Mouse (Mus musculus) CH12.LX (cell line): ENCODE measurements around the gene Slc2a5. TPM values are rescaled to one million over a fixed set of nuclear protein-coding genes. Genes with fewer than 3 reads are reported as not detected.

Experiments
- DNase-seq: peaks from one replicate; pipeline ENCODE4 v3.0.0-alpha.2; 2013; ENCODE audit errors: extremely low read depth
- H3K27ac ChIP-seq: 2 replicates; pipeline ENCODE4 v1.5.1; 2012; ENCODE audit warnings: low read depth, mild to moderate bottlenecking, control low read depth, moderate library complexity; ENCODE audit not compliant: insufficient read depth
- H3K27me3 ChIP-seq: replicated peaks from 2 replicates; pipeline ENCODE3; 2012; ENCODE audit warnings: inconsistent platforms
- H3K36me3 ChIP-seq, 2 experiments: replicated peaks in 1 of 2; 2 replicates each; pipeline versions ENCODE3 to v1.6.1; 2012; ENCODE audit warnings: inconsistent platforms in 1 of 2, low read length in 1 of 2, mild to moderate bottlenecking in 1 of 2, mixed read lengths in 1 of 2, moderate library complexity in 1 of 2; ENCODE audit not compliant: control insufficient read depth in 1 of 2, insufficient read depth in 1 of 2
- H3K4me1 ChIP-seq, 2 experiments: 2 replicates each; pipeline ENCODE4 v1.6.1; 2012; ENCODE audit warnings: inconsistent platforms in 1 of 2, moderate library complexity in 1 of 2; ENCODE audit not compliant: insufficient read depth in 2 of 2, control insufficient read depth in 1 of 2
- H3K4me2 ChIP-seq: 2 replicates; pipeline ENCODE4 v1.6.1; 2012; ENCODE audit warnings: low read depth, mild to moderate bottlenecking, control low read depth; ENCODE audit not compliant: poor library complexity, insufficient read depth, severe bottlenecking
- H3K4me3 ChIP-seq, 3 experiments: fragments of 150-350 bp in 1 of 3; sonication (generic) in 1 of 3; replicated peaks in 1 of 3; 2 replicates each; pipeline versions ENCODE3 to v1.5.1; 2011 to 2012; ENCODE audit warnings: low read depth in 2 of 3, low read length in 2 of 3, mild to moderate bottlenecking in 2 of 3, moderate library complexity in 2 of 3, control low read depth in 1 of 3, improper control_type of control experiment in 1 of 3, inconsistent platforms in 1 of 3, mixed read lengths in 1 of 3; ENCODE audit not compliant: poor library complexity in 1 of 3
- H3K79me2 ChIP-seq: replicated peaks from 2 replicates; pipeline ENCODE4 v1.6.1; 2012; ENCODE audit warnings: mild to moderate bottlenecking, moderate library complexity; ENCODE audit not compliant: control insufficient read depth, poor library complexity, insufficient read depth, severe bottlenecking; ENCODE audit errors: extremely low read depth
- H3K9ac ChIP-seq: 2 replicates; pipeline ENCODE4 v1.6.1; 2012; ENCODE audit warnings: low read depth, mild to moderate bottlenecking, control low read depth, moderate library complexity; ENCODE audit not compliant: insufficient read depth
- H3K9me3 ChIP-seq: replicated peaks from 2 replicates; pipeline ENCODE3; 2012; ENCODE audit warnings: low read length, inconsistent platforms, mixed read lengths
- BHLHE40 ChIP-seq: IDR thresholded peaks from 2 replicates; pipeline ENCODE4 v1.6.1; 2011; ENCODE audit warnings: mild to moderate bottlenecking, low read depth, low read length, improper control_type of control experiment
- CHD2 ChIP-seq: IDR thresholded peaks from 2 replicates; pipeline ENCODE4 v1.6.1; 2011; ENCODE audit warnings: low read length, improper control_type of control experiment
- E2F4 ChIP-seq: IDR thresholded peaks from 2 replicates; pipeline ENCODE4 v1.6.1; 2011; ENCODE audit warnings: low read depth, low read length, improper control_type of control experiment; ENCODE audit not compliant: insufficient replicate concordance
- GABPA ChIP-seq: IDR thresholded peaks from 2 replicates; pipeline ENCODE4 v1.6.1; 2012; ENCODE audit warnings: low read depth, low read length, improper control_type of control experiment, inconsistent platforms; ENCODE audit not compliant: insufficient replicate concordance
- IRF4 ChIP-seq: IDR thresholded peaks from 2 replicates; pipeline ENCODE4 v1.6.1; 2014; ENCODE audit warnings: low read depth, mild to moderate bottlenecking, inconsistent platforms, low read length, improper control_type of control experiment
- JUN ChIP-seq: IDR thresholded peaks from 2 replicates; pipeline ENCODE4 v1.6.1; 2011; ENCODE audit warnings: low read depth, mild to moderate bottlenecking, low read length, improper control_type of control experiment, moderate library complexity; ENCODE audit not compliant: insufficient read depth
- JUND ChIP-seq: conservative IDR thresholded peaks from 2 replicates; pipeline ENCODE4 v1.6.1; 2011; ENCODE audit warnings: low read depth, low read length, improper control_type of control experiment
- MAX ChIP-seq: IDR thresholded peaks from 2 replicates; pipeline ENCODE4 v1.6.1; 2011; ENCODE audit warnings: low read length, improper control_type of control experiment
- MEF2A ChIP-seq: IDR thresholded peaks from 2 replicates; pipeline ENCODE4 v1.6.1; 2014; ENCODE audit warnings: low read depth, mild to moderate bottlenecking, inconsistent platforms, low read length, improper control_type of control experiment, borderline replicate concordance
- NELFE ChIP-seq: IDR thresholded peaks from 2 replicates; pipeline ENCODE4 v1.6.1; 2011; ENCODE audit warnings: low read depth, low read length, improper control_type of control experiment
- NRF1 ChIP-seq: IDR thresholded peaks from 2 replicates; pipeline ENCODE4 v1.6.1; 2014; ENCODE audit warnings: low read depth, mild to moderate bottlenecking, inconsistent platforms, low read length, improper control_type of control experiment, moderate library complexity
- PAX5 ChIP-seq: IDR thresholded peaks from 2 replicates; pipeline ENCODE4 v1.6.1; 2012; ENCODE audit warnings: low read length, inconsistent platforms, mixed read lengths
- POLR2A ChIP-seq: IDR thresholded peaks from 2 replicates; pipeline ENCODE4 v1.6.1; 2011; ENCODE audit warnings: low read depth, mild to moderate bottlenecking, improper control_type of control experiment, low read length
- RAD21 ChIP-seq: IDR thresholded peaks from 2 replicates; pipeline ENCODE4 v1.6.1; 2011; ENCODE audit warnings: low read depth, mild to moderate bottlenecking, low read length, improper control_type of control experiment, moderate library complexity
- RCOR1 ChIP-seq: conservative IDR thresholded peaks from 2 replicates; pipeline ENCODE4 v1.6.1; 2012; ENCODE audit warnings: low read depth, mild to moderate bottlenecking, inconsistent platforms, low read length, improper control_type of control experiment
- SIN3A ChIP-seq: IDR thresholded peaks from 2 replicates; pipeline ENCODE4 v1.6.1; 2012; ENCODE audit warnings: low read length, improper control_type of control experiment, inconsistent platforms
- SMC3 ChIP-seq: IDR thresholded peaks from 2 replicates; pipeline ENCODE4 v1.6.1; 2011; ENCODE audit warnings: low read depth, low read length, improper control_type of control experiment
- TBP ChIP-seq: conservative IDR thresholded peaks from 2 replicates; pipeline ENCODE4 v1.6.1; 2011; ENCODE audit warnings: low read depth, low read length, improper control_type of control experiment
- USF1 ChIP-seq: IDR thresholded peaks from 2 replicates; pipeline ENCODE4 v1.6.1; 2014; ENCODE audit warnings: low read depth, mild to moderate bottlenecking, inconsistent platforms, low read length, improper control_type of control experiment
- USF2 ChIP-seq: conservative IDR thresholded peaks from 2 replicates; pipeline ENCODE4 v1.6.1; 2011; ENCODE audit warnings: low read depth, low read length, improper control_type of control experiment
- dilution Hi-C: fragments of 300-500 bp; cut with MboI; formaldehyde crosslinking; loops from 2 replicates; pipeline ENCODE4 v1.14.3; 2020; ENCODE audit warnings: low sequenced_read_pairs; ENCODE audit not compliant: extremely low pct_unique_long_range_greater_than_20kb, extremely low pct_ligation_motif_present
- in situ Hi-C: fragments of 300-500 bp; cut with MboI; formaldehyde crosslinking; loops from 3 replicates; pipeline ENCODE4 v1.14.3; 2019; ENCODE audit warnings: low sequenced_read_pairs, low pct_ligation_motif_present, low pct_unique_long_range_greater_than_20kb, mixed read lengths
- polyA plus RNA-seq: library from polyadenylated mRNA; unstranded; fragments of >175 nt; gene quantifications from 2 replicates; pipeline ENCODE4 v1.2.1, GENCODE M21; 2012; ENCODE audit warnings: low read depth; ENCODE audit not compliant: insufficient read length
- total RNA-seq, 2 experiments: library from RNA; depleted of rRNA; stranded (reverse); fragments of 300-350 nt in 1 of 2; fragments of >200 nt in 1 of 2; gene quantifications; 2 replicates each; pipeline ENCODE4 v1.2.3; 2012 to 2014

The Slc2a5 gene
- total and polyA plus RNA-seq, 3 experiments: 0.81 to 1.5 (median 1.4) TPM

DNA sequence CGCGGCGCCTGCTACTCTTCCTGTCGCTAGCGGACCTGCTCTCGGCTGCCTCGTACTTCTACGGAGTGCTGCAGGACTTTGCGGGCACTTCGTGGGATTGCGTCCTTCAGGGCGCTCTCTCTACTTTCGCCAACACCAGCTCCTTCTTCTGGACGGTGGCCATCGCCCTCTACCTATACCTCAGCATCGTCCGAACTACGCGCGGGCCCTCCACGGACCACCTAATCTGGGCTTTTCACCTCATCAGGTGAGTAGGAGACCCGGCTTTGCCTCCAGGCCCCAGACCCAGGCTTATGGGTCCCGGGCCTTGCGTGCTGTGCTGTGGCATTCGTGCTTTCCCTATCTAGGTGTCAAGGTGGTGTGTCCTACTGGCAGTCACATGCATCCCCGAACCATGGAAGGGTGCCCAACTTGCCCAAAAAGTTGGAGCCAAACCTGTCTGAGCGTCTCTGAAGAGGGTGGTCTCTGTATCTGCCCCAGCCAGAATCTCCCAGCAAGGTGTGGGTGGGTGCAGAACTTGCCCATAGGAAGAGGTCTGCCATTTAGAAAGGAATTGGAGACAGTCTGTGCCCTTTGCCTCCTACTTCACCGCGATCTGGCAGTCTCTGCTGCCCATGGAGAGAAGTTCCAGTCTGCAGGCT is 31.1 kb upstream of the Slc2a5 start:
- peaks cover 8 to 43% of the 10 kb centered on the region in 2 experiments for H3K4me1 ChIP-seq
- DNase-seq: no peak
- TF ChIP-seq SMC3 (no peak), NRF1 (no peak), NELFE (no peak), GABPA (no peak), JUND (no peak), RCOR1 (no peak), SIN3A (no peak), TBP (no peak), JUN (no peak), USF2 (no peak), MAX (no peak), RAD21 (no peak), E2F4 (no peak)
- TF ChIP-seq, all 38 proteins: peak for 0
- Histone ChIP-seq H3K4me2 (peak overlapping the region; percentile 72), H3K36me3 (peaks cover 0 to 30% of the 10 kb centered on the region in 2 experiments), H3K79me2 (no peaks in the 10 kb centered on the region), H3K9ac (peak overlapping the region; percentile 26; the same call in 1 of the 2 replicates), H3K4me3 (peak overlapping the region; percentile 42 to 78 (median 64)), H3K27me3 (no peaks in the 10 kb centered on the region), H3K9me3 (peaks cover 8% of the 10 kb centered on the region), H3K27ac (no peak overlapping the region)
- dilution Hi-C loops: no loop called here
- in situ Hi-C loops: no loop called here

DNA sequence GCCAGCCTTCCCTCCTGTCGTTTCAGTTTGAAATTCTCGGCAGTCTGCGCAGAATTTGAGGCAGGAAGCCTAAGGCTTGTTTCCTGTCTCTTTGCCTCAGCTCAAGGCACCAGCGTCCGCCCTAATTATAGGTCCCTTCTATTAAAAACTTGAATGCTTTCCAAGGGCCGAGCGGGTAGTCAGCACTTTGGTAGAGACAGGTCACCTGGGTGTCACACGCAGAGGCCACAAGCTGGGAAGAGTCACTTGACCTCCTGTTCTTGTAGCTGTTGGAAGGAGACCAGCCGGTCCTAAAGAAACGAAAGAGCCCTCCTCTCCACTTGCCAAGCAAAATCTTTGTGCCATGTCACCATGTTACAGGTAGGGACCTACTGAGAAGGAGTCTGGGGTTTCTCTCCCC is 30.0 kb upstream of the Slc2a5 start:
- no peak overlapping the region for H3K9ac ChIP-seq
- in situ Hi-C loops: no loop called here
- TF ChIP-seq SMC3: no peak
- no peak for TF ChIP-seq CHD2
- no peak for TF ChIP-seq POLR2A
- no peak for TF ChIP-seq IRF4
- no peak for TF ChIP-seq BHLHE40
- no peak for TF ChIP-seq PAX5
- TF ChIP-seq MEF2A: no peak
- TF ChIP-seq USF1: no peak
- no peak for TF ChIP-seq MAX
- TF ChIP-seq SIN3A: no peak

More for the DNA sequence above, 30.0 kb upstream of the Slc2a5 start:
- Histone ChIP-seq H3K27me3 (no peaks in the 10 kb centered on the region), H3K79me2 (no peaks in the 10 kb centered on the region), H3K4me3 (peak overlapping the region in 1 of 3 experiments; percentile 64), H3K9me3 (peaks cover 3% of the 10 kb centered on the region), H3K36me3 (peaks cover 0 to 30% of the 10 kb centered on the region in 2 experiments), H3K27ac (no peak overlapping the region), H3K4me1 (peaks cover 8 to 54% of the 10 kb centered on the region in 2 experiments), H3K4me2 (no peak overlapping the region)
- dilution Hi-C loops: no loop called here
- no peak for DNase-seq
